Mouse (Mus musculus): ENCODE data around the gene Usp36.

Gene Usp36

GRCm38 (mm10) chr11:118248150-118249011 lies 41.7 kb downstream of the Usp36 start, which contains the start of gene Cyth1:
Gene Cyth1 (minus strand): TSS chr11:118248592.
- DNase-seq (ENCODE audit: low read depth, low spot score): peak; percentile 98

GRCm38 (mm10) chr11:118247359-118248095 lies 42.5 kb downstream of the Usp36 start:
- no peak for DNase-seq (ENCODE audit: low read depth, low spot score)

DNA sequence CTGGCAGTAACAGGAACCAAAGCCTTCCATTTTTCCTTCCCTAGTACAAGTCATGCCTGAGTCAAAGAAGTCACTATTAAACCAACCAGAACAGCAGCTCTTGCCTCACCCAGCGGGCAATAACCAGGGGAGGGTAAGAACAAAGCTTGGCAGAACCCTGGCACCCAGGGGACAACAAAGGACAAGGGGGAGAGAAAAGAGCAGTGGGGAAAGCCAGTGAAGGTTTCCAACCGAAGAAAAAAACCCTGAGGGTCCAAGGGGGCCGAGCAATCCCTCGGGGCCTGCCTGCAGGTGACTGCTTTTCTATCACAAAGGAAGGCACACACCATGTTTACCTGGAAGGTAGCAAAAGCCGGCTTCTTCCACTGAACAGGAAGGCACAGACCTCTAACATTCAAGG lies 43.3 kb downstream of the Usp36 start:
- DNase-seq (ENCODE audit: low read depth, low spot score): no peak

DNA sequence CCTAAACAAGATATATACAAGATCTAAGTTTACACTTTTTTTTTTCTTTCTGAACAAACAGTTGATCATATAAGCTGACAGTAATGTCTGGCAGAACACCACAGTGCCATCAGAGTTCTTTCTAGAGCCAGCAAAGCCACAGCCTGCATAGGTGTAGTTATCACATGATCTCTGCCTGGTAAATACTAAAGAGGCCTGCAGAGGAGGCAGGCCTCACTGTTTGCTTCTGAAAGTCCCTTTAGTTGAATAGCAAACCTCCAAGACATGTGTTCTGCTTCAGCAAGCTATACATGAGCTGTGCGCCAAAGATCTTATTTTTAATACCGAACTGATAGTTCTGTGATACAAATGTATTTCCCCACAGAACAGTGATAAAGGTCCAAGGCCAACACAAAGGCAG lies 44.9 kb downstream of the Usp36 start:
- no peak for DNase-seq (ENCODE audit: low read depth, low spot score)

DNA sequence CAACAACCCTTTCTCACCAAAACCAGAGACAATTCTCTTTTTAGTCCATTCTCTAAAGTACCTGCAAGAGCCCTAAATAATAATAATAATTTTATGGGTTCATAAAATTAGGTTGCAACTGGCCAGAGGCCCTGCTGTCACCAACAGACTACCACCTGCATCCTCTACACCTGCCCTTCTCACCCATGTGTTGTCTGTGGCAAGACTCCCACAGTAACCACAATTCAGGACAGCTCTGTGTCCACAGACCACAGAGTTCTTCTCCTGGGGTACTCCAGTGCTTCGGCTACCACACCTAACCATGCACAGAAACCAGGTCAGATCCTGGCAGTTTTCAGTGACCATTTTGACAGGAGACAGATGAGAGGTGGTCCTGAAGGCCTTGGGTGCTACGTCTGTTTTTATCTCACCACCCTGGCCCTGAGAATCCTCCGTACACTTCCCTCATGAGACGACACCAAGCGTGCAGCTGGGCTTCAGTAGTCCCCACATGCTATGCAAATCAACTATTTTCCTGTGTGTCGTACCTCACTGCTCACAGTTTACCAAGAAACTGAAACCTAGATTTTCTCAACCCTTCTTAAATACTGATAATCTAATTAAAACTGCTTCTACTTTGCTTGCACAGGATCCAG lies 46.3 kb downstream of the Usp36 start:
- DNase-seq (ENCODE audit: low read depth, low spot score): no peak

- DNase-seq (ENCODE audit: low read depth, low spot score): no peak
Observed at GRCm38 (mm10) chr11:118242506-118242905, 47.5 kb downstream of the Usp36 start.

DNA sequence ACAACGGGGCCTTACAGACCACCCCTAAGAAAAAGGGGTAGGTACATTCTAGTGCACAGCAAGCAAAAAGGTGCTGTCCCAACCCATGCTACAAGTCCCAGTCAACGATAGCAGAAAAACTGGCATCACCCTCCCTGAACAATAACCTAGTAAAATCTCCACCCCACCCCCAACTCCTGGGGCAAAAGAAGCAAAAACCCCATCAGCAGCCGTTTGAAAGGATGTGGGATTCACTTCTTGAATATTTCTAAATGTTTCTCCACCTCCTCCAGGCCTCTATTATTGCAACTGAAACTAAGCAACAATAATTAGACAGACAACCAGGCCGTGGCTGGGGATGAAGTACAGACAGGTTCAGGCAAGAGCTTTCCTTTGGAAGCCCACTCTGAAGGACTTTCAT lies 49.7 kb downstream of the Usp36 start:
- no peak for DNase-seq (ENCODE audit: low read depth, low spot score)

DNA sequence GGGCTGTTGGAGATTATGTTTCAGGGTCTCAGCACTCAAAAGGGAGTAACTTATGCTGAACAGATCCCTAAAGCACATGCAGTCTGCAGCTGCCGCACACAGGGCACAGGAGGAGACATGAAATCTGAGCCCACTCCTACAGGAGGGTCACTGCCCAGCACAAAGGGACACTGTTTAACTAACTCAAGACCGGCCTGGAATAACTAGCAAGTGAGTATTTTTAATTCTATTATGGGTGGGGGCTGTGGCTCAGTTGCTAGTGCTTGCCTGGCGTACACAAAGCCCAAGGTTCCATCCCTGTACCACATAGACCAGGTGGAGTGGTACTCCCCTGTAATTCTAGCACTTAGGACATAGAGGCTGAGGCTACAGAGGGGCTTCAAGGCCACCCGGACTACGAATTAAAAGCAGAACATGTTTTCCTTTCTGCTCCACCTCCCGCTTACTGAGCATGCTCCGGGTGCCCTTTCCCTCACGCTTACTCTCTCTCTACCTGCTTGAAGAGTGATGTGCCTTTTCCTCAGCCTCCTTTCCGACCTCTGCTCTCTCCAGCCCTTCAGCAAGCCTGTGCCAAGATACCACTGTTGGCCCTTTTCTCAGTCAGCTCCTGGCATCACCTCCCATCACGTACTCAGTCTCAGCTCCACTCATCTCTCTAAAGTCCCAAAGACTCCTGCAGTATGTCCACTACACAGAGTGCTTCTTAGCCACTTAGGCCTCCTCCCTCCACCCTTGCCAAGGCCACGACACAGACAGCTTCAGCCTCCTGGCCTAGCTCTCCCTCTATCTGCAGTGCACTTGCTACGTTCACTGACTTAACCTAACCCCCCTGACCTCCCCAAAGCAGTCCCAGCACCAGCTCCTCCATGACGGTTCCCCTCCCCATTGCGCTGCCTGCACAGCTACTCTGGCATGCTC lies 50.5 kb downstream of the Usp36 start:
- DNase-seq (ENCODE audit: low read depth, low spot score): peak; percentile 56

GRCm38 (mm10) chr11:118236520-118237190 lies 53.4 kb downstream of the Usp36 start:
- no peak for DNase-seq (ENCODE audit: low read depth, low spot score)

GRCm38 (mm10) chr11:118234929-118235328 lies 55.1 kb downstream of the Usp36 start:
- DNase-seq (ENCODE audit: low read depth, low spot score): no peak

- DNase-seq (ENCODE audit: low read depth, low spot score): no peak
Observed at GRCm38 (mm10) chr11:118234500-118234899, 55.5 kb downstream of the Usp36 start.

DNA sequence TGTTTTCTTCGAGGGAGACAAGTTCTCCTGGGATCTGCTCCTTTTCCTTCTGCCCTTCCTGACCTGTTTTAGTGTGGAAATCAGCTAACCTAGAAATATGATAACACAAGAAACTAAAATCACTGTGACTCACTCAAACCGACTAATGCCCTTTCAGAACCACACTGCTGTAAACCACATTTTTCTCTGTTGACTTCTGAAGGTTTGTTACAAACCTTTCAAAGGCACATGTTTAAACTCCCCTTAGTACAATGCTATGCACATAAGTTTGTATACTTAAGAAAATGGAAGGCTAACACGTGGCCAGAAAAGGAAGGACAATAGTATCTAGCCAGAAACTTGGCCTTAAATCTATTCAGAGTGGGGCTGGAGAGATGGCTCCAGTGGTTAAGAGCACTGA lies 56.1 kb downstream of the Usp36 start:
- no peak for DNase-seq (ENCODE audit: low read depth, low spot score)

- no peak for DNase-seq (ENCODE audit: low read depth, low spot score)
Observed at GRCm38 (mm10) chr11:118232314-118232831, 57.7 kb downstream of the Usp36 start.

DNA sequence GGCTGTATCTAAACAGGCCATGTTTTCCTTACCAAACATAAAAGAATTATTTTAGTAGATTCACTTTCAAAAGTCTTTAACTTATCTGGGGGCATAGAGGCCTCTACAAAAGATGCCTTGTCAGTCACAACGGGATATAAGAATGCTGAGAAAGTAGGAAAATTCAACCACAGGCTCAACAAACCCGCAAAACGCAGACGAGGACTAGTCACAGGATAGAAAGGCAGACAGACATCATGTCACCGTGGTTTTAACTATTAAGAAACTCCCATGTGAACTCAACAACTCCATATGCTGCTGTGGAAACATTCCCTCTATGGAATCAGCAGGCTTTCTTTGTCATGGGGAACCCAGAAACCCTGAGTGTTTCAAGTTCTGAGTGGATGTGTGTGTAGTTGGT lies 60.1 kb downstream of the Usp36 start:
- no peak for DNase-seq (ENCODE audit: low read depth, low spot score)

- DNase-seq (ENCODE audit: low read depth, low spot score): no peak
Observed at GRCm38 (mm10) chr11:118227650-118228049, 62.4 kb downstream of the Usp36 start.

GRCm38 (mm10) chr11:118226850-118227249 lies 63.2 kb downstream of the Usp36 start:
- DNase-seq (ENCODE audit: low read depth, low spot score): no peak

DNA sequence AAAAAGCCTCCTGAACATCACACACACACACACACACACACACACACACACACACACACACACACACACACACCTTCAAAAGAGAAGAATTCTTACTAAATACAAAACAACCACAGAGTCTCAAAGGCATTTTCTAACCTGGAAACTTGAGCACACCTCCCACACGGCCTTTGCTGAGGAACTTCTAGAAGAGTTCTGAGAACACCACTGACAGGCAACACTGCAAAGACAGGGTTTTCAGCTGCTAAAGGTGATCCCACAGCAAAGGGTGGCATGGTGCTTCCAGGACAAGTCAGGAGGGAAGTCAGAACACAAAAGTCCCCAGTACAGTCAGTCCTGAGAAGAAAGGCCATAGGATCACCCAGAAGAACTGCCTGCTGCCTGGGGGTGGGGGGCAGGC lies 64.2 kb downstream of the Usp36 start:
- no peak for DNase-seq (ENCODE audit: low read depth, low spot score)

DNA sequence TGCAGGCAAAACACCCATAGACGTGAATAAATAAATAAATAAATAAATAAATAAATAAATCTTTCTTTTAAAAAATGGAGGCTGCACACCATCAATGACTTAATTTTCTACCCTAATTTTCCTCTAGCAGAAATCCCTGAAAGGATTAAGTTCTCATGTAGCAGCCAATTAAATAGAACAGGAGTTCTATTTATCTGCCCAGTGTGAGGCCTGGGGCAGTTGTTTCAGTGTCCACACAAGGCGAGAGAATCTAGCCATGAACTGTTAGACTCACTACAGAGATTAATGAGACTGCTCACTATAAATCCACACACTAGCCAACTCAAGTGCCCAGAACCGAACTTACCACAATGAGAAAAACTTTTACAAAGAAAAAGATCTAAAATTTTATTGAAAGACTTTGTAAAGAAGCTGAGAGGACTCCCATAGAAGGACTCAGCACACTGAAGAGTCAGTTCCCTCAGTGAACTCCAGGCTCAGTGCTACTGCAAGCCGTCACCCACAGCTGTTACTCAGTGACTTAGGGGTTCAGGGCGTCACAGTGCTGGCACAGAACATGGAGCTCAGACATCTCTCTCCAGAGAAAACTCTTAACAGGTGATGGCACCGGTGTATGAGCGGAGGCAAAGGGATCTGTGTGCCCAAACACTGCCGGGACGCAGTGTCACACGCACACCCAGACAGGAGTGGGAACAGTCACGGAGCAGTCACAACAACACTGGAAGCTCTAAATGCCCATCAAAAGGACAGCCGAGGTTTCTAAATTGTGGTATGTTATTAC lies 64.8 kb downstream of the Usp36 start:
- no peak for DNase-seq (ENCODE audit: low read depth, low spot score)

GRCm38 (mm10) chr11:118223416-118224067 lies 66.5 kb downstream of the Usp36 start:
- DNase-seq (ENCODE audit: low read depth, low spot score): no peak

All from embryo, embryonic 11.5 days (tissue).